Mouse (Mus musculus): ENCODE results near the gene Napsa. TPM values are rescaled to one million over a fixed set of nuclear protein-coding genes. Genes with fewer than 3 reads are reported as not detected.

The Napsa gene
- total and polyA plus RNA-seq, 2 experiments from 2014 or later: 0.79 TPM; not detected in 1

GRCm38 (mm10) chr7:44591348-44592116 is 19.4 kb downstream of the Napsa start:
- TF ChIP-seq CTCF (IDR thresholded peaks at IDR 0.05): no peak
- Histone ChIP-seq H3K4me3 (ENCODE audit: low read depth, low read length) (peak overlapping the region; percentile 70), H3K4me2 (ENCODE audit: low read depth, low read length, poor library complexity, severe bottlenecking) (peak overlapping the region; percentile 91), H3K36me3 (ENCODE audit: insufficient read depth, low read length) (peaks cover 6% of the 10 kb centered on the region), H3K9me3 (ENCODE audit: low read length) (no peaks in the 10 kb centered on the region), H3K9ac (replicated peaks; ENCODE audit: low read length, poor library complexity, severe bottlenecking) (peak overlapping the region; percentile 70), H3K27ac (ENCODE audit: low read depth, low read length) (peak overlapping the region; percentile 78; the same call in 1 of the 2 replicates), H3K4me1 (ENCODE audit: insufficient read depth, low read length) (peaks cover 18% of the 10 kb centered on the region), H3K27me3 (ENCODE audit: insufficient read depth, low read length) (no peaks in the 10 kb centered on the region)
- DNase-seq (ENCODE audit: low spot score) (no peak), ATAC-seq (ENCODE audit: low FRiP score) (no peak)
- 1% methylated on average over 44 of the region's 60 CpGs for WGBS

- Histone ChIP-seq H3K9ac (replicated peaks; ENCODE audit: low read length, poor library complexity, severe bottlenecking) (no peak overlapping the region), H3K27me3 (ENCODE audit: insufficient read depth, low read length) (no peaks in the 10 kb centered on the region), H3K36me3 (ENCODE audit: insufficient read depth, low read length) (peaks cover 6% of the 10 kb centered on the region), H3K4me3 (ENCODE audit: low read depth, low read length) (peak overlapping the region; percentile 70), H3K27ac (ENCODE audit: low read depth, low read length) (no peak overlapping the region), H3K9me3 (ENCODE audit: low read length) (no peaks in the 10 kb centered on the region), H3K4me1 (ENCODE audit: insufficient read depth, low read length) (peaks cover 18% of the 10 kb centered on the region), H3K4me2 (ENCODE audit: low read depth, low read length, poor library complexity, severe bottlenecking) (peak overlapping the region; percentile 91)
- DNase-seq (ENCODE audit: low spot score): no peak
- WGBS: 2% methylated on average over 11 of the region's 15 CpGs
- TF ChIP-seq CTCF (IDR thresholded peaks at IDR 0.05): no peak
- no peak for ATAC-seq (ENCODE audit: low FRiP score)
Observed at GRCm38 (mm10) chr7:44593051-44593450, 20.9 kb downstream of the Napsa start.

GRCm38 (mm10) chr7:44593775-44594174 is 21.6 kb downstream of the Napsa start:
- Histone ChIP-seq H3K4me3 (ENCODE audit: low read depth, low read length) (peak overlapping the region; percentile 70), H3K27ac (ENCODE audit: low read depth, low read length) (peak overlapping the region; percentile 78), H3K9ac (replicated peaks; ENCODE audit: low read length, poor library complexity, severe bottlenecking) (peak overlapping the region; percentile 58), H3K4me1 (ENCODE audit: insufficient read depth, low read length) (peaks cover 18% of the 10 kb centered on the region), H3K36me3 (ENCODE audit: insufficient read depth, low read length) (peaks cover 10% of the 10 kb centered on the region), H3K27me3 (ENCODE audit: insufficient read depth, low read length) (no peaks in the 10 kb centered on the region), H3K9me3 (ENCODE audit: low read length) (no peaks in the 10 kb centered on the region), H3K4me2 (ENCODE audit: low read depth, low read length, poor library complexity, severe bottlenecking) (peak overlapping the region; percentile 91)
- 0% methylated on average over 22 of the region's 22 CpGs for WGBS
- ATAC-seq (ENCODE audit: low FRiP score): peak; percentile 65
- DNase-seq (ENCODE audit: low spot score): peak; percentile 97
- peak; percentile 49 for TF ChIP-seq CTCF (IDR thresholded peaks at IDR 0.05)

GRCm38 (mm10) chr7:44594291-44594690 is 22.1 kb downstream of the Napsa start:
- DNase-seq (ENCODE audit: low spot score) (peak; percentile 73), ATAC-seq (ENCODE audit: low FRiP score) (no peak)
- WGBS: 44% methylated on average over 6 of the region's 6 CpGs

GRCm38 (mm10) chr7:44595131-44595561 is 23.0 kb downstream of the Napsa start:
- no peak for ATAC-seq (ENCODE audit: low FRiP score)
- Histone ChIP-seq H3K4me3 (ENCODE audit: low read depth, low read length) (no peak overlapping the region), H3K36me3 (ENCODE audit: insufficient read depth, low read length) (peaks cover 10% of the 10 kb centered on the region), H3K27me3 (ENCODE audit: insufficient read depth, low read length) (no peaks in the 10 kb centered on the region), H3K27ac (ENCODE audit: low read depth, low read length) (no peak overlapping the region), H3K9ac (replicated peaks; ENCODE audit: low read length, poor library complexity, severe bottlenecking) (no peak overlapping the region), H3K4me1 (ENCODE audit: insufficient read depth, low read length) (peaks cover 18% of the 10 kb centered on the region), H3K9me3 (ENCODE audit: low read length) (no peaks in the 10 kb centered on the region), H3K4me2 (ENCODE audit: low read depth, low read length, poor library complexity, severe bottlenecking) (no peak overlapping the region)
- no peak for TF ChIP-seq CTCF (IDR thresholded peaks at IDR 0.05)
- DNase-seq (ENCODE audit: low spot score): no peak
- 93% methylated on average over 20 of the region's 20 CpGs for WGBS

More at GRCm38 (mm10) chr7:44594291-44594690, 22.1 kb downstream of the Napsa start:
- Histone ChIP-seq H3K4me1 (ENCODE audit: insufficient read depth, low read length) (peaks cover 18% of the 10 kb centered on the region), H3K27me3 (ENCODE audit: insufficient read depth, low read length) (no peaks in the 10 kb centered on the region), H3K27ac (ENCODE audit: low read depth, low read length) (peak overlapping the region; percentile 78), H3K4me2 (ENCODE audit: low read depth, low read length, poor library complexity, severe bottlenecking) (peak overlapping the region; percentile 91), H3K4me3 (ENCODE audit: low read depth, low read length) (peak overlapping the region; percentile 70), H3K9me3 (ENCODE audit: low read length) (no peaks in the 10 kb centered on the region), H3K36me3 (ENCODE audit: insufficient read depth, low read length) (peaks cover 10% of the 10 kb centered on the region), H3K9ac (replicated peaks; ENCODE audit: low read length, poor library complexity, severe bottlenecking) (peak overlapping the region; percentile 58)
- TF ChIP-seq CTCF (IDR thresholded peaks at IDR 0.05): no peak

- DNase-seq (ENCODE audit: low spot score) (no peak), ATAC-seq (ENCODE audit: low FRiP score) (no peak)
- peaks cover 18% of the 10 kb centered on the region for H3K4me1 ChIP-seq (ENCODE audit: insufficient read depth, low read length)
- no peak overlapping the region for H3K4me3 ChIP-seq (ENCODE audit: low read depth, low read length)
- H3K4me2 ChIP-seq (ENCODE audit: low read depth, low read length, poor library complexity, severe bottlenecking): no peak overlapping the region
- 92% methylated on average over 5 of the region's 6 CpGs for WGBS
- H3K36me3 ChIP-seq (ENCODE audit: insufficient read depth, low read length): peaks cover 10% of the 10 kb centered on the region
- H3K27me3 ChIP-seq (ENCODE audit: insufficient read depth, low read length): no peaks in the 10 kb centered on the region
- no peaks in the 10 kb centered on the region for H3K9me3 ChIP-seq (ENCODE audit: low read length)
- TF ChIP-seq CTCF (IDR thresholded peaks at IDR 0.05): no peak
- no peak overlapping the region for H3K27ac ChIP-seq (ENCODE audit: low read depth, low read length)
- no peak overlapping the region for H3K9ac ChIP-seq (replicated peaks; ENCODE audit: low read length, poor library complexity, severe bottlenecking)
Observed at GRCm38 (mm10) chr7:44596051-44596450, 23.9 kb downstream of the Napsa start.

Measured in midbrain, postnatal 0 days (tissue).